Mouse (Mus musculus) large intestine, adult 2 months (tissue): Measurements from ENCODE around the gene Nrxn3. TPM values are rescaled to one million over a fixed set of nuclear protein-coding genes. Genes with fewer than 3 reads are reported as not detected.

Experiments
- DNase-seq: peaks from one replicate; pipeline ENCODE4 v3.0.0-alpha.2; 2012; ENCODE audit warnings: low read depth, low spot score
- WGBS: fragments of 180-500 bp; shearing (Covaris S2); methylation state at CpG from one replicate; pipeline ENCODE4 v1.1.7; 2018; 5-methylcytosine and 5-hydroxymethylcytosine counted together
- polyA plus RNA-seq: library from polyadenylated mRNA; depleted of rRNA; stranded (reverse); fragments of >200 nt; gene quantifications from 2 replicates; pipeline ENCODE4 v1.2.3, GENCODE M21; 2012

Nrxn3 gene
- polyA plus RNA-seq, 1 experiment = 0.06 TPM

DNA sequence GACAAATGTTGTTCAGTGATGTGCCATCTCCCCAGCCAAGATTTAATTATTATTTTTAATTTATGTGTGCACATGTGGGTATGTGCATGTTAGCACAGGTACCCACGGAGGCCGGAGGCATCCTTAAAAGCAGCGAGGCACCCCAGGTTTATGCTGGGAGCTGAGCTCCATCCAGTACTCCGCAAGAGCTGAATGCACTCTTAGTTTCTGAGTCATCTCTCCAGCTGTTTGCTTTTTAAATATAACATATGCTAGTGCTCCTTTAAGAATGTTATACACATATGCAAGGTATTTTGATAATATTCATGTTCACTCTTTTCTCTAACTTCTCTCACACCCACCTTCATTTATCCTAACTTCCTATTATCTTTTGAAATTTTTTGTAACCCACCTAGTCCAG lies 271.1 kb downstream of the Nrxn3 start:
- no peak for DNase-seq
- 79% methylated on average over 4 of the region's 4 CpGs for WGBS

- WGBS = 80% methylated on average over 1 of the region's 1 CpGs
- no peak for DNase-seq
Measured at GRCm38 (mm10) chr12:89016436-89016835, 293.8 kb downstream of the Nrxn3 start.

DNA sequence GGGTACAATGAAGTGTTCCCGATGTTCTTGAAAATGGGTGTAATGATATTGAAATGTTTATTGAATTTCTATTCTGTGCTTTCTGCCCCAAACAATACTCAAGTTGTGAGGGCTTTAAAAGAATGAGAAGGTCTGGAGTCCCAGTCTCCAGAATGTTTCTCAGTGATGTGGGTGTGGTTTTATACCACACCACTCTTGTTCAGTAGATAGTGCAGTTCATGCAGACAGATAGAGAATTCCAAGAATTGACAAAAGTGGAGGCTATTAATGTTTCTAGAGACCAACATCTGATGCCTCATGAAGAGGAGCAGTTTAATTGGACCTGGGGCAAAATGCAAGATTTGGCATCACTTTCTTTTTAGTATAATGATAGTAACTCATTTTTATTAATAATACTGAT lies 302.5 kb downstream of the Nrxn3 start:
- 100% methylated on average over 1 of the region's 1 CpGs for WGBS
- DNase-seq = no peak

- 68% methylated on average over 4 of the region's 4 CpGs for WGBS
- no peak for DNase-seq
Measured at GRCm38 (mm10) chr12:89035984-89036618, 313.4 kb downstream of the Nrxn3 start.

DNA sequence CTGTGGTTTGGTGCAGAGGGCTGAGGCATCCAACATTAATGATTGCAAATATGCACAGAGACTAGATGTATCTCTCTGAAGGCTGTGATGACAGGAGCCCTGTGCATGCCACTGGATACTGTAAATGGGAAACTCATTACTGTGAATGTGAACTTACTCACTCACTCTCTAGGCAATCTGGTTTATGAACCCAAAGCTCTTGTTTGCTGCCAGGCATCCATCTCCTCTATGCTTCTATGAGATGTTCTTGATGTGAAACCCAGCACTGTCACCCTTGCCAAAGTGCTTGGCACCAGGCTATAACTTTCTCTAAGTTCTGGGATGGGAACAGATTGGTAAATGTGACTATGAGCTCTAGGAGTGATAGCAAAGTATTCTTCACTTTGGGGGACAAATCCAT lies 317.5 kb downstream of the Nrxn3 start:
- no peak for DNase-seq

DNA sequence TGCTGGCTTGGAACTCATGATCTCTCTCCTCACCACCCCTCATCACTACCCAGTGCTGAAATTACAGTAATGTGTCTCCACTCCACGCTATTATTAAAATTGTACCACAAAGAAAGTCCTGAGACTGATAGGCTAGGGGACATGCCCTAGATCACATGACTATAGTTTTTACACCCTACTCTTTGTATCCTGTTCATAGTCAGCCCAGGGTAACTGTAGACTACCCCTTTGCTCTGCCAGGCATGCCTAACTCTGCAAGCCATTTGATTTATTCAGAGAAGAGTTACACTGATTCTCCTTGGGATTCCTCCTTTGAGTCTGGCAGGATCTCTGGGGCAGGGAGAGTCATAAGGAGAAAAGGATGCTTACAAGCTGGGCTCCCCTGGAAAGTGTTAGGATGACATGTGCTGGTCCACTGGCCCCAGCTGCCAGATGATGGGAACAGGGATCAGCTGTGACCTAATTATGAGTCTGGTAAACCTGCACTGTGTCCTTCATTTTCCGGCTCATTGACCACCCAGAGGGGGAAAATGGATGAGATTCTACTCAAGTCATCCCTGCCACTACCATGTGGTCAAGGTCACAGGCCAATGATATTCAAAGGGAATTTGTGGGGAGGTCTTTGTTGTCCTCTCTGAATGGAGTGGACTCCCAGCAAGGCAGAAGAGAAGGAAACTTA lies 318.9 kb downstream of the Nrxn3 start:
- DNase-seq = no peak
- WGBS = 61% methylated on average over 2 of the region's 2 CpGs

DNA sequence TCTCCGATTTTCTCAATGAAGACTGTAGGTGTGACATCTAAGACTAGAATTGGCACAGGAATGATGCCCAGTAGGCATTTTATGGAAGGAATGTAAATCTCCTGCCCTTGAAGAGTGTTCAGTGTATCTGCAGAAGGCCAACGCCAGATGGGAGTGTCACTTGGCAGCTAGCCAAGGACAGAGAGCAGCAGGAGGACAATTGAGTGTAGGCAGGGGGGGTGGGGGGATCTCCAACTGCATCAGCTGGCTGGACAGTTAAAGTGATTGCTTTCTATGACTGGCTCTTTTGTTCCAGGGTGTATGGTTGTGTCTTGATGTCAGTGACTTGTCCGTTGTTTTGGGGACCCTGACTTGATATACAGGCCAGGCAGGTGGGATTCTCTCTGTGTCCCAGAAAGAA lies 326.6 kb downstream of the Nrxn3 start:
- WGBS = 20% methylated on average over 3 of the region's 3 CpGs
- no peak for DNase-seq

- no peak for DNase-seq
Measured at GRCm38 (mm10) chr12:89049686-89050085, 327.0 kb downstream of the Nrxn3 start.

DNA sequence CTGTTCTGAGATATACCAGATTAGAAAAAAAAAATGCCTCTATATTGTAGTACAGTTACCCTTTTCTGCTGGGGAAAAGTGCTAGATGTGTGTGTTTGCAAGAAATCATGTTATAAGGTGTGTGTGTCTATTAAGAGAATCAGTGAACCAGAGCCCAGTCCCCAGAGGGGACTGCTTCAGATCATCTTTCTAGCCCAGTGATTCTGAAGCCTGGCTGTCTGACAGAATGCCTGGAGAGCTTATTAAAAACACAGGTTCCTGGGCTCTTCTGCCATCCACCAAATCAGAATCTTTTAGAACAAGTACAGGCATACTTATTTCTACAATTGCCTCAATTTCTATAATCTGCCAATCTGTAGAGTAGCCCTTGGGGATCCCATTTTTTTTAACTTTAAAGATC lies 349.8 kb downstream of the Nrxn3 start:
- DNase-seq = no peak

DNA sequence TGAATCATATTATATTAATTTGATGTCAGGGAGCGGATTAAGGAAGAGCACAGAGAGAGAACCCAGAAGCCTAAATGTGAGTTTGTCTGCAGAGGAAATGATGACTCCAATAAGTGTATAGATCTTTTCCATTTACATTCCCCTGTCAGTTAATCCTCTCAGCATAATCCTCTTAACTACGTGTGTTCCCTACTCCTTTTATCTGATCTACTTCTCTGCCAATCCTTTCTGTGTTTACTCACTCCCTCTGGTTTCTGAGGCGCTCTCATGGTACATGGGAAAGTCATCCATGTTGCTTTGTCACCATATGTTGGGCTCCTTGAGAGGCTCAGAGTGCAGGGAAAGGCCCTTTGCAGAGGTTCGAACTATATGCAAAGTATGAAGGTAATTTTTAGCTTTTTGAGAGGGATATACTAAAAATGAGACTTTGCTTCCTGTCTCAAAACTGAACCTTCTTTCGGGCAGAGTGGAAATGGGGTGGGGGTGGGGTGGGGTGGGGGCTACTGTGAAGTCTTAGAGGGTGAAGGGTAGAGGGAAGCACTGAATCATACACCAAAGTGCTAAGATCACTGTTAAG lies 350.6 kb downstream of the Nrxn3 start:
- DNase-seq = no peak
- 61% methylated on average over 5 of the region's 5 CpGs for WGBS

GRCm38 (mm10) chr12:89074551-89075295 lies 352.0 kb downstream of the Nrxn3 start:
- 54% methylated on average over 10 of the region's 10 CpGs for WGBS

GRCm38 (mm10) chr12:89093806-89094479 lies 371.3 kb downstream of the Nrxn3 start:
- no peak for DNase-seq
- 86% methylated on average over 8 of the region's 8 CpGs for WGBS

More at GRCm38 (mm10) chr12:89074551-89075295, 352.0 kb downstream of the Nrxn3 start:
- no peak for DNase-seq

DNA sequence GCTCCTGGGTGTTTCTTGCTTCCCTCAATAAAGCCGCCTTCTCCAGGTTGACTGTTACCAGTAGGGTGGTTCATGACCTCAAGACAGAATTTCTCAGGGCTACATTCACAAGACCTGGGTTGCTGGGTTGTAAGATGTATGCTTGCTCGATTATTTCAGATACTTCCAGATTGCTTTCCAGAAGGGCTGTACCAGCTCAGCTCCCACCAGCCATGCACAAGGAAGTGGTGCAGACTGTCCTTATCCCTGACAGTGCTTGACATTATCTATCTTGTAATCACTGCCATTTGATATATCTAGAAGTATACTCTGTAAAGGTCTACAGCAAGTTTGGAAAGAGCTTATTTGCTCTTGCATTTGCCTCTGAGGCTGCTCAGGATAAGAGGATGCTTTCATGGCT lies 374.9 kb downstream of the Nrxn3 start:
- DNase-seq = no peak
- WGBS = 67% methylated on average over 2 of the region's 2 CpGs

DNA sequence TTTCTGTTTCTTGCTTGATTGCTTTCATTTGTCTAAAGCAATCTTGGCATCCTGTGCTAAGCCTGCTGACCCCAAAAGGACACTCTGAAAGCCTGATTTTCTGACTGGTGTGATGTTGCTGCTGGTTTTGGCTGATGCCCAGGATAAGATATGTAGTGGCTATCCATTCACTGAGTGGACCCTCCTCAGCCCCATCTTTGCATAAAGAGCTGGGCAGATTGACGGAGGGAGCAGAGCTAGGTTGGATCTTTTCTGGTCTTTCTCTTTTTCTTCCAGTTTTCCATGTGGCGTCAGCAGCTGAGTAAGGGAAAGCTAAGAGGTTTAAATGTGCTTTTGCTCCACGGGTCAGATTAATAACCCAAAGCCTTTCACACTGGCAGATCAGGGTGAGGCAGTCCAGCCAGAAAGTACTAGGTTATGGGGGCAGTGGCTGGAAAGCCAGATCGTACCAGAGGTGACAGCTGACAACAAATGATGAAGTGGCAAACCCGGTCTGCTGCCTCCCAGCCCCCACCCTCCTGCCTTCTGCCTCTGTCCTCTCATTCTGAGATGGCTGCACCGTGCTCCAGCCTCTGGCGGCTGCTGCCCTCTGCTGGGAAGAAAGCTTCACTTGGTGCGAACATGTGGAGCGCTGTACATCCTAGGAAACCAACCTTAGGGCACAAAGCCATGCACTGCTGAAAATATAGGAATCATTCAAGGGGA lies 383.5 kb downstream of the Nrxn3 start:
- DNase-seq = no peak
- 18% methylated on average over 9 of the region's 9 CpGs for WGBS

DNA sequence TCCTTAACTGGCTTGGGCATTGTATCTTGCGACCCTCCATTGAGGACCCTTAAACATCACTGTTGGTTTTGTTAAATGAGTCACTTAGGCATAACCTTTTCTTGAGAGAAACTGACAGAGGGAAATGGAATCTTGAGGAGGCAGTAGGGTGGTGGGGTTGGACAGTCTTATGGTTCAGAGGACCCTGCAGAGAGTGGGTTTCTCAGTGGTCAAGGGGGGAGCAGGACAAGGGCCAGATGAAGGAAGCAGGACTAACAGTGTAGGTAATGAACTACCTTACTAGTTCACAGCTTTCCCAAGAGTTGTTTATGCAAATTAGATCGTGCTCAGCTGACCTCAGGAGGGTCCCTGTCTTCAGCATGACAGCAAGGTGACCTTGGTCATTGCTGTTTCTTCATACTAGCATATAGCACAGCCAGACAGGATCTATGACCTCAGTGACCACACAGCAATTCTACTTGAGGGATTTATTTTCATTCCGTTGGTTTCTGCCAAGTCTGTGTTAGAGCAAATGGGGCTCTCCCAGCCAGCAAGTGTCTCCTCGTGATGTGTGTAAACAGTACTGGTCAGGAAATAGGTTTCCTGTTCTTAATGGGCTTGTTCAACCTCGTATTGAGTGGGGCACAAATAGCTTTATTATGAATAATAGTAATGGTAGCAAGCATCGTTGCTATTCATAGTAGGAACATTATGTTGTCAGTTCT lies 384.4 kb downstream of the Nrxn3 start:
- WGBS = 36% methylated on average over 6 of the region's 6 CpGs

DNA sequence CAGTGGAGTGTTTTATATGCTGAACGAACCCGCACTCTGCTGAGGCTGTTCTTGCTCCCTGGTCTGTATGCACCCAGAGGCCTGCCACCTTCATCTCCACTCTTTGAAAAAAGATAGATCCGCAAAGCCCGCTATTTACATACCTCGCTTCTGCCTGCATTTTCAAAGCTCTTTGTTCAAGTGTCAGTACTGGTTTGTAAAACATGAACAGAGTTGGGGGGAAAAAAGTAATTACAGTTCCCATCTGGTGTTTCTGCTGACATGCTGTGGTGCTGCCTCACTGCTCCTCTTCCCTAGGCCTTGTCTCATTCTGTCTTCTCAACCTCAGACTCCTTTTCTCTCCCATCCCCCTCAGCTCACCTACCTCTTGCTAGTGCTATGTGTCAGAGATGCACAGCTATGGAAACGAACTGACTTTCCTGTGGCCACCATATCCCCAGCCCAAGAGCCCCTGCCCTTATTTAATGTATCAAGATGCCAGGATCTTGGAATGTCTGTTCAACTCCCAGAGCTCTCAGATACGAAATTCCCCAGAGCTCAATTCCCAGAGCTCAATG lies 387.2 kb downstream of the Nrxn3 start:
- WGBS = 68% methylated on average over 7 of the region's 7 CpGs
- no peak for DNase-seq

More for the DNA sequence above, 384.4 kb downstream of the Nrxn3 start:
- DNase-seq = no peak

DNA sequence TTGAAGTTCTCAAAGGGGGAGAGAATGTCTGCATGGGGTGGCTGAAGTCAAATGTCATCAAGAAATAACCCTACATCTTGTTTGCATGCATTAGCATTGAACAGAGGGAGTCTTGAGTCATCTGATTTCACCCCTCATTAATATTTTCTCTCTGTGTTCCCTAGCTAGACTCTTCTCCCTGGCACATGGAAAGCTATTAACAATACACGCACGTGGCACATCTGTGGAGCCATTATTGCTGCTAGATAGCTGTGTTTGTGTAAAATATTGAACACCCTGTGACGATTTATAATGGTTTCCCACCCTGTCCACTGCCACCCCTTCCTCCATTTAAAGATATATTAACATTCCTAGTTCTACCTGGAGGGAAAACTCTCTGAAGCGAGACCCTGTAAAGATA lies 405.9 kb downstream of the Nrxn3 start:
- DNase-seq = no peak
- 56% methylated on average over 4 of the region's 4 CpGs for WGBS

- WGBS = 53% methylated on average over 9 of the region's 9 CpGs
- no peak for DNase-seq
Measured at GRCm38 (mm10) chr12:89129139-89129907, 406.6 kb downstream of the Nrxn3 start.
